In genomic region chr11:34264099-34264498, GRCm38 (mm10) we compare ENCODE assay signal across 48 mouse cellular contexts. TPM values are rescaled to one million over a fixed set of nuclear protein-coding genes. Genes with fewer than 3 reads are reported as not detected.
"Had no signal": no experiment of that assay in that cellular context is flagged by ENCODE, and none has a peak within 500 bp of the region (broad histone marks: within the 10 kb centered on the region; RNA-seq: fewer than 3 reads in every experiment).

No protein-coding gene starts in this region.

- H3K4me1 ChIP-seq: heart, embryonic 10.5 days; heart, embryonic 12.5 days; heart, embryonic 13.5 days; heart, embryonic 15.5 days; hindbrain, embryonic 10.5 days; hindbrain, embryonic 12.5 days; hindbrain, embryonic 13.5 days; hindbrain, embryonic 15.5 days; intestine, embryonic 15.5 days; kidney, embryonic 15.5 days had no signal

- H3K4me3 ChIP-seq: heart, embryonic 10.5 days; heart, embryonic 12.5 days; heart, embryonic 13.5 days; heart, embryonic 15.5 days; hindbrain, embryonic 10.5 days; hindbrain, embryonic 12.5 days; hindbrain, embryonic 13.5 days; hindbrain, embryonic 15.5 days; intestine, embryonic 15.5 days; kidney, embryonic 15.5 days; layer of hippocampus, adult 2 months had no signal

- H3K9ac ChIP-seq: heart, embryonic 12.5 days; heart, embryonic 13.5 days; heart, embryonic 15.5 days; hindbrain, embryonic 12.5 days; hindbrain, embryonic 13.5 days; hindbrain, embryonic 14.5 days; hindbrain, embryonic 15.5 days; intestine, embryonic 15.5 days; kidney, embryonic 15.5 days had no signal

- H3K4me2 ChIP-seq: heart, embryonic 11.5 days; heart, embryonic 12.5 days; heart, embryonic 13.5 days; heart, embryonic 15.5 days; hindbrain, embryonic 12.5 days; hindbrain, embryonic 13.5 days; hindbrain, embryonic 14.5 days; hindbrain, embryonic 15.5 days; intestine, embryonic 15.5 days; kidney, embryonic 15.5 days had no signal

- H3K27ac ChIP-seq: heart, embryonic 10.5 days; heart, embryonic 13.5 days; heart, embryonic 15.5 days; hindbrain, embryonic 10.5 days; hindbrain, embryonic 12.5 days; hindbrain, embryonic 13.5 days; hindbrain, embryonic 14.5 days; hindbrain, embryonic 15.5 days; hindbrain, postnatal 0 days; intestine, embryonic 15.5 days; kidney, embryonic 15.5 days; kidney, postnatal 0 days; layer of hippocampus, adult 2 months had no signal

- H3K9me3 ChIP-seq: heart, embryonic 10.5 days; heart, embryonic 12.5 days; heart, embryonic 13.5 days; heart, embryonic 15.5 days; hindbrain, embryonic 10.5 days; hindbrain, embryonic 12.5 days; hindbrain, embryonic 13.5 days; hindbrain, embryonic 15.5 days; intestine, embryonic 15.5 days; kidney, embryonic 15.5 days had no signal

- DNase-seq: heart, postnatal 10 days; heart, postnatal 14 days; heart, postnatal 36 days; heart, postnatal 4 days; kidney, adult 11 months; kidney, adult 18-20 months; kidney, adult 2 months; kidney, adult 8-10 months; kidney, adult 9 months; kidney, postnatal 10 days; kidney, postnatal 14 days; kidney, postnatal 25 days; kidney, postnatal 36 days; kidney, postnatal 4 days; layer of hippocampus, adult 9-11 months; layer of hippocampus, postnatal 36 days had no signal

- ATAC-seq: hindbrain, embryonic 16.5 days; hindbrain, postnatal 0 days; inflammation-experienced regulatory T-cells, adult 6 months; intestine, embryonic 15.5 days; intestine, embryonic 16.5 days; intestine, postnatal 0 days had no signal

- H3K36me3 ChIP-seq: heart, embryonic 10.5 days; heart, embryonic 12.5 days; heart, embryonic 13.5 days; heart, embryonic 15.5 days; hindbrain, embryonic 10.5 days; hindbrain, embryonic 12.5 days; hindbrain, embryonic 13.5 days; hindbrain, embryonic 15.5 days; intestine, embryonic 15.5 days; kidney, embryonic 15.5 days had no signal

- H3K27me3 ChIP-seq: heart, embryonic 12.5 days; heart, embryonic 13.5 days; heart, embryonic 15.5 days; hindbrain, embryonic 12.5 days; intestine, embryonic 15.5 days; kidney, embryonic 15.5 days had no signal

RNA-seq across cellular contexts. Expression of gene Fam196b, which starts 50.5 kb away (rescaled TPM):
- total RNA-seq: heart, adult 8-10 months; heart, postnatal 10 days; heart, postnatal 14 days; heart, postnatal 25 days; heart, postnatal 36 days had no signal
- polyA plus RNA-seq: heart, postnatal 0 days had no signal

RNA-seq across cellular contexts. Expression of gene Foxi1, which starts 56.2 kb away (rescaled TPM):
- total RNA-seq: heart, adult 8-10 months; heart, postnatal 10 days; heart, postnatal 14 days; heart, postnatal 25 days; heart, postnatal 36 days; heart, postnatal 4 days; hematopoietic stem cell, adult 5-6 weeks; hindbrain, postnatal 0 days; layer of hippocampus, adult 18-20 months; layer of hippocampus, adult 2 months; layer of hippocampus, adult 8-10 months; layer of hippocampus, postnatal 10 days; layer of hippocampus, postnatal 14 days; layer of hippocampus, postnatal 25 days; layer of hippocampus, postnatal 36 days had no signal
- polyA plus RNA-seq: heart, embryonic 10.5 days; heart, embryonic 11.5 days; heart, embryonic 12.5 days; heart, embryonic 13.5 days; heart, embryonic 14.5 days; heart, embryonic 15.5 days; heart, postnatal 0 days; hindbrain, embryonic 10.5 days; hindbrain, embryonic 11.5 days; hindbrain, embryonic 13.5 days; hindbrain, embryonic 14.5 days; hindbrain, embryonic 15.5 days; hindbrain, embryonic 16.5 days; hindbrain, postnatal 0 days; inflammation-experienced regulatory T-cells, adult 6 months; intestine, embryonic 14.5 days; intestine, embryonic 15.5 days; intestine, embryonic 16.5 days; intestine, postnatal 0 days; large intestine, adult 2 months had no signal
